Mouse (Mus musculus) brain, embryonic 14.5 days (tissue): Measurements from ENCODE around the gene Gmeb1. TPM values are rescaled to one million over a fixed set of nuclear protein-coding genes. Genes with fewer than 3 reads are reported as not detected.
A peak's percentile ranks its signal among the peaks of the same experiment; 100 is the strongest.
"Not testable (repeated sequence)": the region's sequence is repeated elsewhere in the genome, so short reads cannot be mapped to it uniquely, and the experiment has no call there.

Experiments used
- DNase-seq: peaks from one replicate; pipeline ENCODE4 v3.0.0-alpha.2; 2011; ENCODE audit warnings: low read depth
- CTCF ChIP-seq: fragments of 200-500 bp; IDR thresholded peaks from 2 replicates; pipeline ENCODE4 v1.5.1; 2012; ENCODE audit warnings: inconsistent platforms, mild to moderate bottlenecking, moderate library complexity, borderline replicate concordance; ENCODE audit not compliant: insufficient read depth, insufficient read length; ENCODE audit errors: extremely low read depth
- POLR2A ChIP-seq: fragments of 200-500 bp; IDR thresholded peaks from 2 replicates; pipeline ENCODE4 v1.6.1; 2012; ENCODE audit warnings: mild to moderate bottlenecking, inconsistent platforms, borderline replicate concordance; ENCODE audit not compliant: poor library complexity, insufficient read depth, insufficient read length, severe bottlenecking; ENCODE audit errors: extremely low read depth
- polyA plus RNA-seq: library from polyadenylated mRNA; depleted of rRNA; stranded (reverse); fragments of >200 nt; gene quantifications from 2 replicates; pipeline ENCODE4 v1.2.3, GENCODE M21; 2012

Gmeb1 gene
- polyA plus RNA-seq, 1 experiment: 43.8 TPM

- DNase-seq: no peak
- no peak for TF ChIP-seq POLR2A
- peak; percentile 4; the same call in 1 of the 2 replicates for TF ChIP-seq CTCF
These were observed 34.4 kb upstream of the Gmeb1 start for GRCm38 (mm10) chr4:132295696-132296390.

DNA sequence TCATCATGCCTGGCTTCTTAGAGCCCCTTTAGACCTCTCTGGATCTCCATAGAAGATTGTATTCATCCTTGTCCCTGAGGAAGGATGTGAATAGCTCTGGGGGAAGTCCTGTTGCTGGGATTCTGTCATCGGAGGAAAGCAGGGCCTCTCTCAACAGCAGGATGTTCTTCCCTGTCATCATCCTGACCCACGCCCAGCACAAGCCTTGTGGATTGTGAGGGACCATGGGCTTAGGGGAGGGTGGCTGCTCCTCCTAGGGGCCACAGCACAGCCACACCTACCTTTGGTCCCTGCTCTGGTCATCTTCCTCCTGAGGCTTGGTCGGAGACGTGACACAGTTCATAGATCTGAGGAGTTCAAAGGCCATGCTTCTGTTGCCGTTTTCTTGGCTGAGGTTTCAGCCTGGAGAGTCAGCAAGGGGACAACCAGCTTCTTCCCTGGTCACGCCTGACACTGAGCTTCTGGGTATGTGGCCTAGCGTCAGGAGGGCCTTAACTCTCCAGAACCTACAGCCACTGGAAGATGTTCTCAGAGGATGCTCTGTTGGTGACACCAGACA is 32.4 kb upstream of the Gmeb1 start:
- DNase-seq: no peak
- TF ChIP-seq POLR2A (no peak), CTCF (no peak)

DNA sequence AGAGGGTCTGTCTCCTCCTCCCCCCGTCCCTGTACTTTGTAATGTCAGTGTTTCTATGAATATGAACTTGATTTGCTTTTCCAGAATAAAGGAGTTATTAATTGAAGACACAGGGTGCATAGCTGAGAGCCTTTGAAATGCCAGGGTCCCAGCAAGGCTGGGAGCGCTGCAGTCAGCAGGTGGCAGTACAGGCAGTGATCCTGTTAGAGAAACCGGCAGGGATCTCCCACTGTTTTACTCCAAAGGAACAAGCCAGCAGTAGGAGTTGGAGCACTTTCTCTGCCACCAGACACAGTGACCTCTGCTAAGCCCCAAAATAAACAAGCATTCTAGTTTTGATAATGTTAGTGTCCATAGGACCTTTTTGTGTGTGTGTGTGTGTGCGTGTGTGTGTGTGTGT is 31.6 kb upstream of the Gmeb1 start:
- no peak for TF ChIP-seq POLR2A
- TF ChIP-seq CTCF: peak; percentile 67
- DNase-seq: peak; percentile 55

- TF ChIP-seq CTCF (0 out of 2 replicates have a peak, but pooled peaks have one; percentile 7), POLR2A (no peak)
- no peak for DNase-seq
These were observed 30.4 kb upstream of the Gmeb1 start for GRCm38 (mm10) chr4:132291624-132292335.

DNA sequence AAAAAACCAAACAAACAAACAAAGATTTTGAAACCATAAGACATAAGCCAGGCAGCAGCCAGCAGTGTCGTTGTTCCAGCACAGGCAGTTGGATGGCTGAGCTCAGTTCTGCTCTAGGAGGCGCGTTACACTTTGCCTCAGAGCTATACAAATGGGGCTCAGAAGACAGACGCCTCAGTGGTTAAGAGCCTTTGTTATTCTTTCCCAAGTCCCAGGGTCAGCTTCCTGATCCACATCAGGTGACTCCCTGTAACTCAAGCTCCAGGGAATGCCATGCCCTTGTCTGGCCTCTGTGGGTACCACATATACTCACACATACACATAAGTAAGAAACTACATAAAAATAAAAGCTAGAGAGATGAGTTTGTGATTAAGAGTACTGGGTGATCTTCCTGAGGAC is 29.7 kb upstream of the Gmeb1 start:
- TF ChIP-seq CTCF: no peak
- TF ChIP-seq POLR2A: no peak
- no peak for DNase-seq

GRCm38 (mm10) chr4:132288840-132289239 is 27.4 kb upstream of the Gmeb1 start:
- DNase-seq: not testable (repeated sequence)

GRCm38 (mm10) chr4:132275949-132276348 is 14.5 kb upstream of the Gmeb1 start:
- no peak for DNase-seq
- no peak for TF ChIP-seq POLR2A
- no peak for TF ChIP-seq CTCF

- DNase-seq: peak; percentile 98
- peak; percentile 97 for TF ChIP-seq POLR2A
- no peak for TF ChIP-seq CTCF
These were observed 12.9 kb upstream of the Gmeb1 start, which contains the start of gene Taf12 for GRCm38 (mm10) chr4:132274156-132274862. Gene Taf12, plus strand, starts transcription at chr4:132274375.

- peak; percentile 11 for DNase-seq
These were observed 11.8 kb upstream of the Gmeb1 start for GRCm38 (mm10) chr4:132273166-132273565.

DNA sequence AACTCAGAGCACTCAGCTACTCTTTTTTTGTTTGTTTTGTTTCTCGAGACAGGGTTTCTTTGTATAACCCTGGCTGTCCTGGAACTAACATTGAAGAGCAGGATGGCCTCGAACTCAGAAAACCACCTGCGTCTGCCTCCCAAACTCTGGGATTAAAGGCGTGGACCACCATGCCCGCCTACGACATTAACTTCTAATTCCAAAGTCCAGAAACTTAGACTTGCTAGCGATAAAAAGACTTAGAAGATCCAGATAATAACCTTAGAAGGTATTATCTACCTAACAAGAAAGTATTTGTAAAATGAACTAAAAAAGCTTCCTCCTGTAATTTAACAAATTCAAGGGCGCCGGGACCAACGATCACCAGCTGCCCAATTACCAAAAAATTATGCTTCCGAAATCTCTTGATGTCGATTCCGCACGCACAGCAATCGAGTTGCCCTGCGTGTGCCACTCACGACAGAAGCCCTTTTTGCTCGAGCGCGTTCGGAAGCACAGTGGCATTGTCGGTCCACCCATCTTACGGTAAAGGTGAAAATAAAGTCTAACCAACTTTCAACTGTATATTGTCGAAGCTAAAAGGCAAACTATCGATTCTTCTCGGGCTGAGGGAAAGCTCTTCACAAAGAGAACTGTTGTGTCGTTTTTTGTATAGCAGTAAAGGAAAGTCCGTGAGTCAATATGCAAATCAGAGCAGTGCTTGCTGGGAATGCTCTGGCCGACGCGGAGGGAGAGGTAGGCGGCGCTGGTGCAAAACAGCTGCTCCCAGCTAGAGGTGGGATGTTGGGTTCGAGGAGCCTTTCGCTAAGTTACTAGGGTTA is 8.5 kb upstream of the Gmeb1 start:
- peak; percentile 98 for DNase-seq
- TF ChIP-seq CTCF: peak; percentile 45; the same call in 1 of the 2 replicates
- TF ChIP-seq POLR2A: peak; percentile 97; the same call in 1 of the 2 replicates

More at GRCm38 (mm10) chr4:132273166-132273565, 11.8 kb upstream of the Gmeb1 start:
- TF ChIP-seq POLR2A (no peak), CTCF (no peak)
